Mouse (Mus musculus) stomach, embryonic 16.5 days (tissue): ENCODE data around the gene Gm12166. TPM values are rescaled to one million over a fixed set of nuclear protein-coding genes. Genes with fewer than 3 reads are reported as not detected.
"Not testable (repeated sequence)": the region's sequence is repeated elsewhere in the genome, so short reads cannot be mapped to it uniquely, and the experiment has no call there.

Experiments
- ATAC-seq: fragments of 200-750 bp; cut with Nextera tagmentation; 2 replicates; pipeline ENCODE4 v1.8.0; 2017; ENCODE audit warnings: moderate number of reproducible peaks, moderate TSS enrichment; ENCODE audit not compliant: insufficient read depth, low FRiP score
- H3K27ac ChIP-seq: fragments of 300-500 bp; sonication (generic); 2 replicates; pipeline ENCODE4 v1.5.1; 2014; ENCODE audit warnings: low read length
- H3K27me3 ChIP-seq: fragments of 300-500 bp; sonication (generic); 2 replicates; pipeline ENCODE4 v1.6.1; 2014; ENCODE audit warnings: low read length, control low read depth, mixed read lengths; ENCODE audit not compliant: control insufficient read depth, insufficient read depth
- H3K36me3 ChIP-seq: fragments of 300-500 bp; sonication (generic); 2 replicates; pipeline ENCODE4 v1.6.1; 2014; ENCODE audit warnings: low read length; ENCODE audit not compliant: control insufficient read depth, insufficient read depth
- H3K4me1 ChIP-seq: fragments of 300-500 bp; sonication (generic); 2 replicates; pipeline ENCODE4 v1.6.1; 2014; ENCODE audit warnings: low read length, control low read depth, mixed read lengths; ENCODE audit not compliant: control insufficient read depth, insufficient read depth
- H3K4me2 ChIP-seq: fragments of 300-500 bp; sonication (generic); 2 replicates; pipeline ENCODE4 v1.6.1; 2014; ENCODE audit warnings: low read depth, low read length, mixed read lengths
- H3K4me3 ChIP-seq: fragments of 300-500 bp; sonication (generic); replicated peaks from 2 replicates; pipeline ENCODE4 v1.5.1; 2014; ENCODE audit warnings: mild to moderate bottlenecking, low read length
- H3K9ac ChIP-seq: fragments of 300-500 bp; sonication (generic); 2 replicates; pipeline ENCODE4 v1.6.1; 2014; ENCODE audit warnings: low read length
- H3K9me3 ChIP-seq: fragments of 300-500 bp; sonication (generic); replicated peaks from 2 replicates; pipeline ENCODE4 v1.6.1; 2016; ENCODE audit warnings: low read length, control low read depth; ENCODE audit not compliant: control insufficient read depth
- WGBS: fragments of 180-500 bp; shearing (Covaris S2); extraction: QIAGEN DNeasy Blood & Tissue Kit; methylation state at CpG from one replicate; pipeline ENCODE4 v1.1.7; 2014; 5-methylcytosine and 5-hydroxymethylcytosine counted together
- polyA plus RNA-seq: library from polyadenylated mRNA; unstranded; fragments of >200 nt; fragmentation: Nextera tagmentation; extraction: Ambion mirVana; gene quantifications from 2 replicates; pipeline ENCODE4 v1.2.1, GENCODE M21; 2015

Gene Gm12166
- polyA plus RNA-seq, 1 experiment from 2014 or later = 4.7 TPM

DNA sequence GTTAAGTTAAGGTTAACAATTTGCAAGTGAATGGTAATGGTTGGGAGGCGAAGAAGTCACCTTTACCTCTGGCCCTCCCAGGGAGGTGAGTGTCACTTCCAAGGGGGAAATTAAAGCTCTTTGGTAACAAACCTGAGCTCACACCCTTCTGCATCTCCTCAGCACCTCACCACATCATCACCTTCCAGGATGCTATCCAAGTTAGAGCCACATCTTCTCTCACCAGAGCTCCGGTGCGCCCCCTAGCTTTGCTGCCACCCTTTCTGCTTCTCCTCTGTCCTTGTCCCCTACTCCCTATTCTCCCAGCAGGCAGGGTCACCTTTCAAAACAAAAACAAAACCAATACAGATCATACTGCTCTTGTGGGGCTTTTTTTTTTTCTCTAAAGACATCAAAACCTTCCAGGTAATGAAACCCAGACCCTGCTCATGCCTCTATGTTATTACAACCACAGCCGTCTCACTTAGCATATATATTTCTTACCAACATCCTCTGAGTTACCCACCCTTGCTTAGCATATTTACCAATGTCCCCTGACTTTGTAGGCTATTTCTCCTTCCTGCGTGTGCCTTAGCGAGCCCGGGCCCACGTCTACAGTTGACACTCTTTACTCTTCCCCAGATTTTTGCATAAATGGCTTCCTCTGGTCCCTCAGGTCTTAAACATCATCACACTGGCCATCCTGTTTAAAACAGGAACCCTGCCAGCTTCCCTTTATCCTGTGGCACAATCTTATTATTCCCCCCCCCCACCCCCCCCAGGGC, 7.9 kb upstream of the Gm12166 start:
- ATAC-seq = no peak
- H3K4me3 ChIP-seq = no peak overlapping the region
- no peaks in the 10 kb centered on the region for H3K9me3 ChIP-seq
- H3K27ac ChIP-seq = no peak overlapping the region
- H3K4me1 ChIP-seq = peaks cover 17% of the 10 kb centered on the region
- 66% methylated on average over 8 of the region's 8 CpGs for WGBS
- no peak overlapping the region for H3K4me2 ChIP-seq
- no peaks in the 10 kb centered on the region; the same call in 1 of the 2 replicates for H3K27me3 ChIP-seq
- no peaks in the 10 kb centered on the region for H3K36me3 ChIP-seq
- no peak overlapping the region for H3K9ac ChIP-seq

DNA sequence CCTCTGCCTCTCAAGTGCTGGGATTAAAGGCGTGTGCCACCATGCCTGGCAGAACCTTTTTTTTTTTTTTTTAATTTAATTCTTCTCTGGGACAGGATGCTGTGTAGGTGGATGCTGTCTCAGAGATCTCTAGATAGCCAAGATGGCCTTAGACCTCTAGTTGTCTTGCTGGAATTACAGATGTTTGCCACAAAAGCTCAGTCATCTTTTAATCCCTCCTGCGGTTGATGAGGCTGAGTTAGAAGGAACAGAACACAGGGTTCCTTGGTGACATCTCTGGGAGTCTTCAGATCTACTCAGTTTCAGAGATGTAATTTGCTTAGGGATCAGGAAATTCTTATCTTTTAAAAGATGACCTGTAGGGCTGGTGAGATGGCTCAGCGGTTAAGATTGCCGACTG, 6.8 kb upstream of the Gm12166 start:
- Histone ChIP-seq H3K4me2 (no peak overlapping the region), H3K4me3 (no peak overlapping the region), H3K36me3 (no peaks in the 10 kb centered on the region), H3K9ac (no peak overlapping the region), H3K27ac (no peak overlapping the region), H3K4me1 (peaks cover 13% of the 10 kb centered on the region), H3K9me3 (no peaks in the 10 kb centered on the region), H3K27me3 (no peaks in the 10 kb centered on the region; the same call in 1 of the 2 replicates)
- ATAC-seq = no peak
- 89% methylated on average over 4 of the region's 4 CpGs for WGBS

DNA sequence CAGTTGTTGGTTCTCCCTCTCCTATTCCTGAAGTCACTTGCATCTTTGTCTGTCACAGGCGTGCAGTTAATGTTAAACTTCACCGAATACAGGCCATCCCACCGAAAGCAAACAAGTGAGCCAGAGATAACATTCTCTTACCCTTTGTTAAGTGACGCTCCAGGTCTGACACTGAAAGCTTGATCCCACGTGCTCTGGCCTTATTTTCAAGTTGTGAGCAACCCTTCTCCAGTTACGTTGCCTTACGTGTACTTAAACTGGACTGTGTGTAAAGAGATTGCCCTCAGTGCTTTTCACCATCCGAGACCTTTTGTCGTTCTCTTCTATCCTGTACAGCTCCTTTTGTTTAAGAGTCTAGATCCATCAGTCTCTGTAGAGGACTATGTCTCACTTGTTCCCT, 5.9 kb upstream of the Gm12166 start:
- peak overlapping the region; percentile 45 for H3K9ac ChIP-seq

DNA sequence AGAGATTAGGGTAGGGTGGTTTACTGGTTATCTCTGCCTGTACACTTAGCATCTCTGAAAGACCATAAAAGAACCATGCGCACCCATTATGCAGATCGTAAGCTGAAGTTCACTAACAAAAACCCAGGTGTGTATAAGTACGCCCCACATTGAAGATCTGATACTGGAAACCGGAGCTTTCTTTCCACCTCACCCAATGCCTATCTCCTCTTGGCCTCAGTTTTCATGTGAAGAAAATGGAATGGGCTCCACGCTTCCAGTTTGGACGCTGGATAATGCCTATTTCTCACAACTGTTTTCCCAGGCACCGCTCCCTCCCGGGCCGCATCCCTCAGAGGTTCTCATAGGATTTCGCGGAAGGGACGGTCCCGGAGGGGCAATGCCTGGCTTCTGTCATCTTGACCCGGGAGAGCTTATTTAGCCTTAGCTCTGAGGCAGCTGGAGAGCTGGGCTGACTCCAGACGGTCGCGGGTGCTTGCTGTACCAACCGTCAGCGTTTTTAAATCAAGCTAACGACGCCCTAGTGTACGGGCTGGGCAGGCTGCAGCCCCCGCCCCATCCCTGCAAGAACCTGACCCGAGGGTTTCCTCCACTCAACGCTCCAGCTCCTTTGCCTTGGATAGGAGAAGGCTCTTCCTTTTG, 4.8 kb upstream of the Gm12166 start:
- Histone ChIP-seq H3K4me1 (peaks cover 7% of the 10 kb centered on the region), H3K9ac (peak overlapping the region; percentile 83), H3K9me3 (no peaks in the 10 kb centered on the region), H3K27me3 (no peaks in the 10 kb centered on the region; the same call in 1 of the 2 replicates), H3K4me3 (peak overlapping the region; percentile 66), H3K4me2 (peak overlapping the region; percentile 60), H3K27ac (peak overlapping the region; percentile 91), H3K36me3 (no peaks in the 10 kb centered on the region)
- 2% methylated on average over 25 of the region's 25 CpGs for WGBS
- 0 out of 2 replicates have a peak, but pooled peaks have one; percentile 5 for ATAC-seq

More for the DNA sequence above, 5.9 kb upstream of the Gm12166 start:
- no peaks in the 10 kb centered on the region for H3K36me3 ChIP-seq
- H3K27me3 ChIP-seq = no peaks in the 10 kb centered on the region; the same call in 1 of the 2 replicates
- peak overlapping the region; percentile 66 for H3K4me3 ChIP-seq
- H3K9me3 ChIP-seq = no peaks in the 10 kb centered on the region
- no peak for ATAC-seq
- no peak overlapping the region; the same call in 1 of the 2 replicates for H3K27ac ChIP-seq
- 22% methylated on average over 9 of the region's 9 CpGs for WGBS
- H3K4me1 ChIP-seq = peaks cover 7% of the 10 kb centered on the region
- H3K4me2 ChIP-seq = peak overlapping the region; percentile 60

DNA sequence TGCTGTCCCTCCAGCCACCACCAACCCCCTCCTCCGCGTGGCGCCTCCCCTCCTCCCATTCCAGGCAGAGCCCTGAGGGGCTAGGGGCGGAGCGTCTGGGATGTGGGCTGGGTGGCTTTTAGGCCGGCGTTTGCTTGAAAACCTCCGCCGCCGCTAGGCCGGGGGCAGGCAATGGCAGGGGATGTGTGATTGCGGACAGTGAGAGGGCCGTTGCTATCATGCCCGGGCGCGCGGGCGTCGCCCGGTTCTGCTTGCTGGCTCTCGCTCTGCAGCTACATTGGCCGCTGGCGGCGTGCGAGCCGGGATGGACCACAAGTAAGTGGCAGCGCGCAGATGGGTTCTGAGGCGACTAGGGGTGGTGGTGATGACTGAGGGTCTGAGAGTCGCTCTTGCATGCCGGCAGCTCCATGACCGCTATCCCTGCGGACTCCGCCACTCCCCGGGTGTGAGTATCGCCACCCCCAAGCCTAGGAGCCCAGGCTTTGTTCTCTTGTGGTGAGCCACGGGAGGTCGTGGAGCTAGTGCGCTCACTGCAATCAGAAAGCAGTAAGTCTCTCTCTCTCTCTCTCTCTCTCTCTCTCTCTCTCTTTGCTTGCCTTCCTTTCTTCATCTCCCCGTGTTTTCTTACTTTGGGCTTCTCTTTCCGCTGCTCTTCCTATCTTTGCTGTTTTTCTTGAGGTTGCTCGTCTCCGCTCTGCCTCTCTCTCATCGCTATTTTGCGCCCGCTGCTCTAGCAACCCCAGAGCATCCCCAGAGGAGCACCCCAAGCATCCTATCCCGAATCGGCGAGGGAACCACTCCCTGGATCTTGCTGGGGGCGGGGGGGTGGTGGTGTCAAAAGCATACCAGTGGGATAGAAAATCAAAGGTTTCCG, 4.0 kb upstream of the Gm12166 start, which contains the start of gene Adam19:
Gene Adam19 (plus strand): TSS at position 97 of the 874 bp plus-strand sequence.
- WGBS = under 1% methylated on average over 51 of the region's 51 CpGs
- no peaks in the 10 kb centered on the region for H3K36me3 ChIP-seq
- no peaks in the 10 kb centered on the region for H3K9me3 ChIP-seq

DNA sequence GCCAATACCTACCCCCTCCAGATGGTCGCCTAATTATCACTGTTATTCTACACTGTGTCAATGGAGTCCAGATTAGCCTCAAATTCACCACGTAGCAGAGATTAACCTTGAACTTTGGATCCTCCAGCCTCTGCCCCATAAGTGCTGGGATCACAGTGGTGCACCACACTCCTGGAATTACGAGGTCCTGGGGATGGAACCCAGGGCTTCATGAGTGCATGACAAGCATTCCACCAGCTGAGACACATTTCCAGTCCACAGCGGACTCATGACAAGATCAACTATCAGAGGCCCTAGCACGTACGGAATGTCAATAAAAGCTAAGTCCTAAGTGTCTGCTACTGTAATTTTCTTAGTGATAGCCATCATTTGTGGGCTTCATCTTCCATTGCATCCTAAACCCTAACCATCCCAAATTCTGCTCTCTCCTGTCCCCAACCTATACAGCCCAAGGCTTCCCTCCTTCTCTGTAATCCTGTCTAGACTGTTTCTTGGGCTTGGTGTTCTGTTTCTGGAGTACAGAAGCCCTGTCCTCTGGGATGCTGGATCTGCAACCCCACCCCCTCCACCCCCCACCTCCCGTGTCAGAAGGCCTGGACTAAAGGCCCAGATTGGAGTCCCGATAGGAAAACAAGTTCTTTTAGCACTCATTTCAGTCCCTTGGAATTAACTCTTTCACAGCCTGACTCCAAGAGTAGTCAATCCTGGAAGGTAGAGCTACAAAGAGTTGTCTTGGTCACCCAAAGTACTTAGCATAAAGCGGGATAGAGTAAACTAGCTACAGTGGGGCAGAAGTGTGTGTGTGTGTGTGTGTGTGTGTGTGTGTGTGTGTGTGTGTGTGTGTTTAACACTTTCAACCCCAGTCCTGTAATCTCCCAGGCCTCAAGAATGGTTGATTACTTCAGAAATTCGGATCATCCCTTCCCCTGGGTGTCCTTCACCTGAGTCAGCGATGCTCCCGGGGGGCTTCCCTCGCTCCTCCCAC, 3.1 kb upstream of the Gm12166 start:
- Histone ChIP-seq H3K9ac (peak overlapping the region; percentile 83), H3K4me3 (peak overlapping the region; percentile 66), H3K27me3 (no peaks in the 10 kb centered on the region; the same call in 1 of the 2 replicates), H3K36me3 (no peaks in the 10 kb centered on the region), H3K9me3 (no peaks in the 10 kb centered on the region), H3K4me2 (peak overlapping the region; percentile 60), H3K27ac (peak overlapping the region; percentile 91), H3K4me1 (peaks cover 7% of the 10 kb centered on the region)
- ATAC-seq = peak; percentile 15; the same call in 1 of the 2 replicates
- 19% methylated on average over 13 of the region's 13 CpGs for WGBS

More for the DNA sequence above, 4.0 kb upstream of the Gm12166 start, which contains the start of gene Adam19:
- peak within 1 kb of the TSS; percentile 83 for H3K9ac ChIP-seq
- H3K4me2 ChIP-seq = peak within 1 kb of the TSS; percentile 60
- peak; percentile 84 for ATAC-seq
- peak within 1 kb of the TSS; percentile 66 for H3K4me3 ChIP-seq
- H3K27me3 ChIP-seq = no peaks in the 10 kb centered on the region; the same call in 1 of the 2 replicates
- peaks cover 7% of the 10 kb centered on the region for H3K4me1 ChIP-seq
- H3K27ac ChIP-seq = peak within 1 kb of the TSS; percentile 91

DNA sequence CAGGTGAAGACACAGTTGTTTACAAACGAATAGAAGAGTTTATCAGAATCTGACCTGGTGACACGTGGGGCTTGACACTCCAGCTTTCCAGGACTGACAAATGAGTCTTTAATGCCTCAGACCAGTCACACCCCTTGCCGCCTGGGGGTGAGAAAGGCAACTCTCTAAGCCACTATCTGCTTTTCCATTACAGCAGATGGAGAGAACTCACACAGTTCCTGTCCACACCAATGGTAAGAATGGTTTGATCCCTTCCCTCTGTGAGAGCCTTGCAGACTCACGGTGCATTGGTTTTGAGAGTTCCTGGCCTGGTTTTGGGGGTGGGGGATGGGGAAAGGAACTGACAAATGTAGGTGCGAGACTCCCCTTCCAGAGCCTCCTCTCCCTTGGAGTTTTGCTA, 2.2 kb upstream of the Gm12166 start:
- H3K9me3 ChIP-seq = no peaks in the 10 kb centered on the region
- no peak overlapping the region for H3K27ac ChIP-seq
- ATAC-seq = no peak
- H3K36me3 ChIP-seq = no peaks in the 10 kb centered on the region
- no peak overlapping the region for H3K4me3 ChIP-seq
- WGBS = 42% methylated on average over 5 of the region's 5 CpGs
- no peaks in the 10 kb centered on the region; the same call in 1 of the 2 replicates for H3K27me3 ChIP-seq
- H3K4me2 ChIP-seq = no peak overlapping the region
- H3K4me1 ChIP-seq = peaks cover 7% of the 10 kb centered on the region
- no peak overlapping the region for H3K9ac ChIP-seq

DNA sequence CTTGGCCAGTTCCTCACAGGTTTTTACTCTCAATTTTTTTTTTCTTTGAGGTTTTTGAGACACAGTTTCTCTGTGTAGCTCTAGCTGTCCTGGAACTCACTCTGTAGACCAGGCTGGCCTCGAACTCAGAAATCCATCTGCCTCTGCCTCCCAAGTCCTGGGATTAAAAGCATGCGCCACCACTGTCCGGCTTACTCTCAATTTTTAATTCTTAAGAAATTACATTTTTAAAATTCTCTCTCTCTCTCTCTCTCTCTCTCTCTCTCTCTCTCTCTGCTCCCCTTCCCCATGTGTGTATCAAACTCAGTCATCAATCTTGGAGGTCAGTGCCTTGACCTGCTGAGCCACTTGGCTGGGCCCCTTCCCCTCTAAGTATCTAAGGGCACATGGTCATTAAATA, 1.3 kb upstream of the Gm12166 start:
- H3K4me3 ChIP-seq, H3K27me3 ChIP-seq, ATAC-seq, H3K9ac ChIP-seq, H3K27ac ChIP-seq, H3K4me2 ChIP-seq, H3K9me3 ChIP-seq, H3K4me1 ChIP-seq, H3K36me3 ChIP-seq: not testable (repeated sequence)
- WGBS = 83% methylated on average over 3 of the region's 3 CpGs
